Mouse (Mus musculus) kidney, postnatal 0 days (tissue): Measurements from ENCODE around the gene Xirp1. TPM values are rescaled to one million over a fixed set of nuclear protein-coding genes. Genes with fewer than 3 reads are reported as not detected.

ENCODE experiments used
- ATAC-seq: fragments of 200-750 bp; cut with Nextera tagmentation; replicated peaks from 2 replicates; pipeline ENCODE4 v1.8.0; 2017; ENCODE audit warnings: low read depth, moderate number of reproducible peaks, moderate TSS enrichment, moderate library complexity; ENCODE audit not compliant: low FRiP score
- DNase-seq: peaks from one replicate; pipeline ENCODE4 v3.0.0-alpha.2; 2016; ENCODE audit warnings: low spot score
- H3K27ac ChIP-seq: fragments of 300-500 bp; sonication (generic); 2 replicates; pipeline ENCODE4 v1.5.1; 2014; ENCODE audit warnings: mild to moderate bottlenecking
- H3K27me3 ChIP-seq: fragments of 300-500 bp; sonication (generic); 2 replicates; pipeline ENCODE4 v1.6.1; 2014; ENCODE audit warnings: low read length, mixed read lengths; ENCODE audit not compliant: insufficient read depth
- H3K36me3 ChIP-seq: fragments of 300-500 bp; sonication (generic); 2 replicates; pipeline ENCODE4 v1.6.1; 2014; ENCODE audit warnings: low read length, mixed read lengths; ENCODE audit not compliant: insufficient read depth
- H3K4me1 ChIP-seq: fragments of 300-500 bp; sonication (generic); replicated peaks from 2 replicates; pipeline ENCODE4 v1.6.1; 2014; ENCODE audit warnings: antibody characterized with exemption, low read length, mixed read lengths; ENCODE audit not compliant: insufficient read depth
- H3K4me2 ChIP-seq: fragments of 300-500 bp; sonication (generic); 2 replicates; pipeline ENCODE4 v1.6.1; 2014; ENCODE audit warnings: mild to moderate bottlenecking, low read length, moderate library complexity, mixed read lengths
- H3K4me3 ChIP-seq: fragments of 300-500 bp; sonication (generic); replicated peaks from 2 replicates; pipeline ENCODE4 v1.5.1; 2014; ENCODE audit warnings: low read depth, low read length
- H3K9ac ChIP-seq: fragments of 300-500 bp; sonication (generic); 2 replicates; pipeline ENCODE4 v1.6.1; 2014; ENCODE audit warnings: low read depth, low read length
- H3K9me3 ChIP-seq: fragments of 300-500 bp; sonication (generic); replicated peaks from 2 replicates; pipeline ENCODE4 v1.6.1; 2016; ENCODE audit warnings: low read length, inconsistent platforms, mixed read lengths
- CTCF ChIP-seq: IDR thresholded peaks from 2 replicates; pipeline ENCODE4 v1.5.1; 2016; ENCODE audit warnings: antibody characterized with exemption, low read depth, mild to moderate bottlenecking, moderate library complexity
- WGBS: fragments of 180-500 bp; shearing (Covaris S2); extraction: QIAGEN DNeasy Blood & Tissue Kit; methylation state at CpG from one replicate; pipeline ENCODE4 v1.1.7; 2014; 5-methylcytosine and 5-hydroxymethylcytosine counted together
- polyA plus RNA-seq: library from polyadenylated mRNA; unstranded; fragments of >200 nt; fragmentation: Nextera tagmentation; extraction: Ambion mirVana; gene quantifications from 2 replicates; pipeline ENCODE4 v1.2.1, GENCODE M21; 2015

Xirp1 gene
- polyA plus RNA-seq, 1 experiment from 2014 or later: 0.16 TPM

DNA sequence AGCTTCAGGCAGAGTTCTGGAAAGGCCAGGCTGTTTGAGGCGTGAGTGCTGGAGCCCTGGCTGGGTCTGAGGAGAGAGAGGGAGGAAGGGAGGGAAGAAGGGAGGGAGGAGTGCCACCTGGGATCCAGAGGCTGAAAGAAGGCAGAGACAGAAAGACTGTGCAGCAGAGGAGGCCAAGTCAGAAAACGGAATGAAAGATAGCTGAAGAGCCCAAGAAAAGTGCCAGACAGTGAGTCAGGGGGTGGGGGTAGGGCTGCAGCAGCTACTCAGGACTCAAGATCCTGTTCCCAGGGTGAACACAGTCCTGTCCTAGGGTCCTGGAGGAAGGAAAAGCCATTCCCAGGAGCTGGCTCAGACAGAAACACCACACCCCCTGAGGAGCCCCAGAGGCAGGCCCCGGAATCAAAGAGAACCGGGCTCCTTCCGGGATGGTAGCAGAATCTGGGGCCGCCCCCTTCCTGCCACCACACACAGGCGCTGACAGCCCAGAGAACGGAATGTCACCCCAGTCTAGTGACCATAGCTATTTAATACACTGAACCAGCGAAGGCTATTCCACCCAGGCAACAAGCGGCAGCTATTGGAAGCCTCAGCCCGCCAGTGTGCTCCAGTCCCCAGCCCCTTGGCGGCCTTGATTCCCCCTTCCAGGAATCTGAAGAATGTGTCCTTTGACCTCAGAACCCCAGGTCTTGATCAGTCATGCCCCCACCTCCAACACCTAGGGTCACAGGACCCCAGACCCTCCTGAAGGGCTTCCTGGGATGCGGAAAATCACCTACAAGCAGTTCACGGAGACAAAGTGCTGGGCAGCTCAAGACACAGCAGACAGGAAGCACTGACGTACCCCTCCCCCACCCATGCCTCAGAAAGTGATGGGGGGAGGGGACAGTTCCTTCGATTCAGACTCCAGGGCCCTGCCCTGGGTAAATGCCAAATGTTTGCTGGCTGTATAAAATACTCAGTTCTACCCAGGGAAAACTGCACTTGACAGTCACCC, 41.9 kb downstream of the Xirp1 start:
- peak overlapping the region; percentile 28 for H3K9ac ChIP-seq
- peak overlapping the region; percentile 96 for H3K27ac ChIP-seq
- WGBS: 5% methylated on average over 16 of the region's 16 CpGs
- H3K27me3 ChIP-seq: no peaks in the 10 kb centered on the region
- H3K36me3 ChIP-seq: no peaks in the 10 kb centered on the region
- H3K4me2 ChIP-seq: peak overlapping the region; percentile 91
- peak overlapping the region; percentile 84 for H3K4me3 ChIP-seq
- peak; percentile 93 for DNase-seq
- peak; percentile 25 for ATAC-seq
- no peaks in the 10 kb centered on the region for H3K9me3 ChIP-seq
- 0 out of 2 replicates have a peak, but pooled peaks have one; percentile 13 for TF ChIP-seq CTCF
- H3K4me1 ChIP-seq: peaks cover 58% of the 10 kb centered on the region

DNA sequence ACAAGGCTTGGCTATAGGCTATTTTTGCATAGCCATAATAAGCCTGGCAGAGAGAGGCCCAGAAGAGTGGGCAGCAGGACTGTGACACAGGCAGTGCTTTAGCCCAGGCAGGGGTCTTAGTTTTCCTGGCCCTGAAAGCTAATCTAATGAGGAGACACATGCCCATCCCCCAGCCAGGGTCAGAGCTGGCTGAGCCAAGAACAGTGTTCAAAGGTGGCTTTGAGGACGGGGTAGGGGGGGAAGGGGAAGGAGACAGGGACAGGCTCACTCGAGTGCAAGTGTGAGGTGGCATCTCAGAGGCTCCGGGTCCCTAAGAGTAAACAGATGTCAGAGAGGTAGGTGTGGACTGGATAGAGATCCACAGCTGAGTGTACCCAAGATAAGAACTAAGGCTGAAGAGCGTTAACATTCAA, 42.6 kb downstream of the Xirp1 start:
- ATAC-seq: no peak
- Histone ChIP-seq H3K4me2 (peak overlapping the region; percentile 91), H3K27ac (peak overlapping the region; percentile 96), H3K9me3 (no peaks in the 10 kb centered on the region), H3K4me3 (peak overlapping the region; percentile 84; the same call in 1 of the 2 replicates), H3K4me1 (peaks cover 59% of the 10 kb centered on the region), H3K27me3 (no peaks in the 10 kb centered on the region), H3K9ac (0 out of 2 replicates have a peak overlapping the region, but pooled peaks have one; percentile 28), H3K36me3 (no peaks in the 10 kb centered on the region)
- no peak for DNase-seq
- no peak for TF ChIP-seq CTCF
- 8% methylated on average over 4 of the region's 4 CpGs for whole genome bisulfite sequencing

DNA sequence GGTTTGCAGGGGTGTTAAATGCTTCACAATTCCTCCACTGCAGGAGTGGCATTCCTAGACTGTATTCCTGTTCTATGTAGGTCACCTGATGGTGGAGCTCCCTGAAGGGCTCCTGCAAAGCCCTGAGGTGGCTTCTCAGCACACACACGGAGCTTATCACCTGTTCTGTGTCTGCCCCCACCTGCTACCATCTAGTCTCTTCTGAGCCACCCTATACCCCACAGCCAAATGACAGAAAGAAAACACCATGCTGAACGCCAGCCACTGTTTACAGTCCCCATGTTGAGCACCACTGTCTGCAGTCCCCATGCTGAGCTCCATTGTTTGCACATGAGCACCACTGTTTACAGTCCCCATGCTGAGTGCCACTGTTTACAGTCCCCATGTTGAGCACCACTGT, 43.6 kb downstream of the Xirp1 start:
- ATAC-seq: no peak
- no peak overlapping the region for H3K27ac ChIP-seq
- H3K4me3 ChIP-seq: no peak overlapping the region

DNA sequence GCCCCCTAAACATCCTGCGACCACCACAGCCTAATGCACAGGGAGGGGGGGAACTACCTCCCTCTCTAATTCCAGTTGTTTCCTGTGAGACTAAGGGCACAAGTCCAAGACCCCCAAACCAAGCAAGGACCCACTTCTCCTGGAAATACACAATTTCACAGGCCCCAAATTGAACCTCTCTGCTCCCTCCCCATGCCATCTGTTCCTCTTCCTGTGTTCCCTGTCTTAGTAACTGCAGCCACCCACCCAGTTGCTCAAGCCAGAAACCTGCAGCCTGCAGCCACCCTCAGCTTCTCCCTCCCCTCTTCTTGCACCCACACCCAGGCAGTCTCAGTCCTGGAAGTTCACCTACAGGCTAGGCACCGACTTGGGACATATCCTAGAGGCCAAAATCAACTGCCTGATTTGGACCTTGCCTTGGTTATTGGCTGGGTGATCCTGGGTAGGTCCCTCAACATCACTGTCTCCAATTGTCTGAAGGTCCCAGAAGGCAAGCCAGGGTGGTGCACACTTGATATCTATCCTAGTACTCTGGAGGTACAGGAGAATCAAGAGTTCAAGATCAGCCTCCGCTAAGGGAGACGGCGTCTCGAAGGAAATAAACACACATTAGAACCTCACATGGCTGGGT, 44.5 kb downstream of the Xirp1 start:
- Histone ChIP-seq H3K9ac (no peak overlapping the region), H3K4me3 (no peak overlapping the region), H3K36me3 (peaks cover 6% of the 10 kb centered on the region; the same call in 1 of the 2 replicates), H3K4me2 (no peak overlapping the region), H3K27me3 (no peaks in the 10 kb centered on the region), H3K4me1 (peaks cover 58% of the 10 kb centered on the region), H3K9me3 (no peaks in the 10 kb centered on the region), H3K27ac (0 out of 2 replicates have a peak overlapping the region, but pooled peaks have one; percentile 66)
- no peak for TF ChIP-seq CTCF
- no peak for DNase-seq
- no peak for ATAC-seq
- 69% methylated on average over 6 of the region's 6 CpGs for WGBS

More for the DNA sequence above, 43.6 kb downstream of the Xirp1 start:
- 88% methylated on average over 2 of the region's 2 CpGs for WGBS
- H3K9ac ChIP-seq: no peak overlapping the region
- H3K4me1 ChIP-seq: peaks cover 59% of the 10 kb centered on the region
- TF ChIP-seq CTCF: no peak
- H3K4me2 ChIP-seq: no peak overlapping the region
- H3K9me3 ChIP-seq: no peaks in the 10 kb centered on the region
- no peaks in the 10 kb centered on the region for H3K27me3 ChIP-seq
- no peak for DNase-seq
- no peaks in the 10 kb centered on the region for H3K36me3 ChIP-seq

DNA sequence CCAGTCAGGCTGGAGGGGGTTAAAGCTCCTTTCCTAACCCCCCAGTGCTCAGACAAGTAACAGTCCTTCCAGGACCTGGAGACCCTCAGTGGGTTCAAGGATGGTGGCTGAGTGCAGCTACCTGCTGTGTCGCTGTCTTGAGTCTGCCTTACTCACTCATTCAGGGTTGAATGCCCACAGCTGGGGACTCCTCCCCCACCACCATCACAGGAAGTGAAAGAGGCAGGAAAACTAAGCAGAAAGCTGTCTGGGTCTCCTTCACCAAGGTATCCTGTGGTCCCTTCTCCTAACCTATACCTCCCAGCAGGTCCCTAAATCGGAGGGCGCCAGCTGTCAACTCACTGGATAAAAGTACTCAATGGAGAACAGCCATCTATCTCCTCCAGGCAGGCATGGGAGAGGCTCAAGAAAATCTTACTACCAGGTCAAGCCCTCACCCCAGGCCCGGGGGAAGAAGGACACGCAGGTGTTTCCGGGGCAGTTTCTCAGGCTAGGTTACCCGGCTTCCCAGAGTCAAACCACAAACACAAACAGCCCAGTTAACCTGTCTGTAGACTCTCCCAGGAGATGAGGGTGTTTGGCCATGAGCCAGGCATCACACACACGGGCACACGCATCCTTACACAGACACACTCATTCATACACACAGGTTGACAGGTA, 45.1 kb downstream of the Xirp1 start:
- no peak for TF ChIP-seq CTCF
- H3K4me1 ChIP-seq: peaks cover 56% of the 10 kb centered on the region
- no peak for ATAC-seq
- WGBS: 26% methylated on average over 9 of the region's 9 CpGs
- no peak overlapping the region for H3K9ac ChIP-seq
- DNase-seq: peak; percentile 41
- peaks cover 12% of the 10 kb centered on the region for H3K36me3 ChIP-seq
- no peaks in the 10 kb centered on the region for H3K27me3 ChIP-seq
- H3K4me3 ChIP-seq: no peak overlapping the region
- peak overlapping the region; percentile 37 for H3K4me2 ChIP-seq
- H3K9me3 ChIP-seq: no peaks in the 10 kb centered on the region
- peak overlapping the region; percentile 66 for H3K27ac ChIP-seq
